Mouse (Mus musculus) 3134 (cell line): ENCODE data around the gene Herc3.

ENCODE experiments used
- DNase-seq: peaks from one replicate; pipeline ENCODE4 v3.0.0-alpha.2; 2011; ENCODE audit warnings: low spot score; ENCODE audit not compliant: insufficient read length; ENCODE audit errors: extremely low read depth

Gene Herc3

DNA sequence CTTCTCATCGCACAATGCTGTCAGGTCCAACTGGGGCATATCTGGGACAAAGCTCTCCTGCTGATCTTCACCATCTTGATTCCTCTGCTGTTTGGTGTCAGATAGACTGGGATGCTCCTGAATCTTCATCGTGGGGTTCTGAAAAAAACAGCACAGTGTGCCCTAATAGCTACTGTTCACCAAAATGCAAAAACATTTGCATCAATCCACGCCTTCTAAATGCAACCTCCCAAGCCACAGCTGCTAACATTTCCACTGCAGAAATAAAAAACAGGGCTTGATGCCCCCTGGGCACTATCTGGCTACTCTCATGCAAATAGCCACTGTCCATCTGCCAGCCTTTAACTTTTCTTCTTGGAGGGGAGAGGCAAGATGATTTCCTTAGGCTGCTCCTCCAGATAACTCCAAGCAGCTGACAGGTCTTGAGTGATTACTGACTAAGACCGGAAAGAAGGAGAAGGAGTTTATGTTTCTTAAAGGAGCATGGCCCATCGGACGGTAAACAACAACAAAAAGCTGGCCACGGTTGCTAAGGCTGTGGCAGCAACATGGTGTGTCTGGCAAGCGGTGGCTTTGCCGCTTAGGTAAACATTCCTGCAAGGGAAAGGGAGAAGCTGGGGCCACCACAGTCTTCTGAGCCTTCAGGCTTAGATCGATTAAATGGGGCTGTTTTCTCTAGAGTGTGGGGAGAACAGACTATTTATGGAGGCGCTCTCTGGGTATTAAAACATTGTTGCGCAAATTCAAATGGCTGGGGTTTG is 134.0 kb downstream of the Herc3 start:
- no peak for DNase-seq

DNA sequence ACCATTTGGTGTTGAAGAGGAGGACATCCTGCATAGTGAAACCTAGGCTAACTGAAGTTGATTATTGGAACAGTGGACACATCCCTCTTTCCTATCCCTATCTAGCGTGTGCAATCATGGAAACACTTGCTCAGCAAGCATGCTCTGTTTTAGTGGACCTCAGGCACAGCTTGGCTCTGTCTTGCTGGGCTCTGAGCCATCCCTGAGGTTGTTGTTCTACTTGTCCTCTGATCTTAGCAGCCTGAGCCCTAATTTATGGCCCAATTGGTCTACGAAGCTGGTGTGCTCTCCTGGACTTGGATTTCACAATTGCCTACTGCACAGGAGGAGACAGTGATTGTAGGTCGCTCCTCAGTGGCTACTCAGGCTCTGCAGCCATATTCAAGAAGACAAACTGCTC is 137.0 kb downstream of the Herc3 start:
- DNase-seq: no peak
